Mouse (Mus musculus) R1 (cell line): ENCODE measurements around the gene Rnase2a.
"Not testable (repeated sequence)": the region's sequence is repeated elsewhere in the genome, so short reads cannot be mapped to it uniquely, and the experiment has no call there.

Experiments
- DNase-seq: peaks from one replicate; pipeline ENCODE4 v3.0.0-alpha.2; 2018; ENCODE audit warnings: low read depth, low spot score

Gene Rnase2a

DNA sequence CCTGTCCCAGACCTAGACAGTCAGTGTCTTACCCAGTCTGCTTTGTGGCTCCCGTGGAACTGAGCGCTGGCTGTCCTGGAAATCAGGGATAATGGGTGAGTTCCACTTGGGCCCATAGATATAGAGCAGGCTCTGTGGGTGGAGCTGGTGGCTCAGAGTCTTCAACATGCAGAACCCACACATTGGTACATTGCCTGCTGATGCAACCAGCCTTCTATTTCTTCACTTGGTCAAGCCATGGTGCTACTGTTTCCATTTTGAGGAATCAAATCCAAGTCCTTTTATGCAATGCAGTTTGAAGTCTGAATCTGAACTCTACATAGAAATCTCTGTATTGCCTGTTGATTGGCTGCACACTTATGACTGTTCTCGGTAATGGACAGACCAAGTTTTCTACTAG is at the start of gene Rnase2a:
Gene Rnase2a, minus strand, starts transcription at position 72 of the 400 bp plus-strand sequence.
- DNase-seq = no peak

DNA sequence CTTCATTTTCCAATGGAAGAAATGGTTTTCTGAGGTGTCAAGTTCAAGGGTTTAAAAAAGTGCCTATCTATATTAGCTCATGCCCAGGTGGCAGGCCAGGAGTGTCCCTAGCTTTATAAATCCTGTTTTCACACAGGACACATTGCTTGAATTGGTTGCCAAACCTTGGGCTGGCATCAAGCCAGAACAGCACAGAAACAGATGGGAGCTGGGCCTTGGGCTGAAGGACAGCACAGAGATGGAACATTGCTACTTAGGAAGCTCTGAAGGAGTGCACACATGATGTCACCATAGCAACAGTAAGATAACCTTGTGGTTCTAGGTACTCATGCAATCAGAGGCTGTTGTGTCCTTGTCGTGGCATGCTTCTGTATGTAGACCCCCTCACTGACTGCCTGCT is 35.6 kb upstream of the Rnase2a start:
- no peak for DNase-seq

DNA sequence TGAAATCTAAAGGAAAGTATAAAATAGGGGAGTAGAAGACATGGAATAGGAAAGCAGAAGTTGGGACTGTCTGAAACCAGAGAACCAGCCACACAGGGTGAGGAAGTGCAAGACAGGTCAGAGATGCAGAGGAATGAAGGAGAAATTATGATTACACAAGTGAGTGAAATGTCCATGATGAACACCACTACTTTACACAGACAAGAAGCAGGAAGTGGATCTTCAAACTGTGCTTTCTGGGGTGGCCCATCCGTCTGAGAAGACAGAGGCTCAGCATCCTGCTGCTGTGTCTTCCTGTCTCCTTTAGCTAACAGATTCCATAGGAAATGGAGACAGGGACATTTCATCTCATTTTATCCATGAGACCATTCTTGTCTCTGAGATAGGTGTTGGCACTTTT is 22.6 kb upstream of the Rnase2a start:
- DNase-seq = not testable (repeated sequence)

DNA sequence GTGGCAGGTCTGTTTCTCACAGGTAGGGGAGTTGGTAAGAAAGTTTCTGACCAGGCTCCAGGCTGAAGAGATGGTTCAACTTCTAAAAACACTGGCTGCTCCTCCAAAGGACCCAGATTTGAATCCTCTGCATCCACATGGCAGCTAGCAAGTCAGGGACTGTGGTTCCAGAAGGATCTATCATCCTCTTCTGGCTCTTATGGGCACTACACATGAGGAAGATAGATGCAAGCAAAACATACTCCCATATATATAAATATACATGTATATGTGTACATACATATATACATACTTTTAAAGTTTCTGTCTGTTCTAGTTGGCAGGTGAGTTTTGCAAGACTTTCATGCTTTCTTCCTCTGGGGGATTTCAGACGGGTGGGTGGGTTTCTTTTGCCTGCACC is 12.8 kb upstream of the Rnase2a start:
- DNase-seq = no peak

DNA sequence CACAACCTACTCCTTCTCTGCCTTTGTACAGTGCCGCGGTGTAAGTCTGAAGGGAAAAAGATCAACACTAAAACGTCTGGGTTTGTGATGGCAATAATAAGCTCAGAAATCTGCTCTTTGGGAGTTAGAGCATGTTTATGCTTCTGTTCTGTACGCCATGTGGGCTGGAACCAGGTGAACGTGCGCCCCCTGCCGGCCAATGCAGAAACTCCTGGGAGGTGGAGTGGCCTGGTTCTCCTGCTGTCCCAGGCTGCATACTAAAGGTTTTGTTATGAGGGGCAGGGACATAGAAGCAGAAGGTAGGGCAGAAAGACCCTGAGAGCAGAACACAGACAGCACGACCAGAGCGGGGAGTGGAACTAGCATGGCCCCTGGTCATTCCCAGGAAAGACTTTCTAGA is 10.2 kb upstream of the Rnase2a start:
- peak; percentile 64 for DNase-seq

DNA sequence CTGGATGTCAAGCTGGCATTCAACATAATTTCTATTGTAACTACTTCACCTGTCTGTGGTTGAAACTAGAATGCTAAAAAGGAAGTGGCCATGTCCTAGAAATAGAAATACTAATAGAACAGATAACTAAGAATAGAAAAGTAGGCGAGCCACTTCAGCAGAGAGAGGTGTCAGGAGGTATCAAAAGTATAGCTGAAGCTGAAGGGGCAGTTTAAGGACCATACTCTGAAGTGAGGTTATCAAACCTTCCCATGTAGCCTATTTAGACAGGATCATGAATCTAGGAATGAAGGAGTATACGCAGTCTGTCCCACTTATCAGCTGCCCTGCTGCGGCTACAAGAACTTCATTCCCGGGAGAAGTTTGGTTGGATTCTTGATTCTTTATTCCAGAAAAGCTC is 9.8 kb upstream of the Rnase2a start:
- DNase-seq = no peak

DNA sequence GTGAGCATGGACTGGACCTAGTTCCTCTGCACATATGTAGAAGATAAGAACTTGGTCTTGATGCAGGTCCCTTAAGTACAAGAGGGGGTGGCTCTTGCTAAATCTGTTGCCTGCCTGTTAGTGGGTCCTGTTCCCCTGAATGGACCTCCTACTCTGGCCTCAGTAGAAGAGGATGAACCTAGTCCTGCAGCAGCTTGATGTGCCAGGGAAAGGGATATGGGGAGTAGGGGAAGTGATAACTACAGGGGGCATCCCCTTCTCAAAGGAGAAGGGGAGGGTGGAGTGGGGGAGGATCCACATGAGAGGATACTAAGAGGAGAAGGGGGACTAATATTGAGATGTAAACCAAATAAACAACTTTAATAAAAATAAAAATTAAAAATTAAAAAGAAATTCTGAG is 6.5 kb upstream of the Rnase2a start:
- no peak for DNase-seq

DNA sequence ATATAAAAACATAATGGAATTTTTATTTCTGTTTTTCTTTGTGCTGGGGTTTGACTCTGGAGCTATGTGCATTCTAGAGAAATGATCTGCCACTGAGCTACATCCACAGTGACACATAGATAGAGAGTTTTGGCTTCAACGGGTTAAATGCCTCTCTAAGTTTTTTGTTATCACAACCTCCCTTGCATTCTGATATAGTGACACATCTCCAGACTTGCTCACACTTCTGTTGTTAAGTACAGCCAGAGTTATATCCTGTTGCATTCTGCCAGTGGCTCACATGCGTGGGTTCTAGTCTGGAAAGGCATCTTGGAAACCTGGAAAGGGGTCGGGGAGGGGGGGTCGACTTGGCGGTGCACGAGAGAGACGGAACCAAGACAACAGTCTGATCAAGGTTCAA is 3.8 kb upstream of the Rnase2a start:
- DNase-seq = no peak

DNA sequence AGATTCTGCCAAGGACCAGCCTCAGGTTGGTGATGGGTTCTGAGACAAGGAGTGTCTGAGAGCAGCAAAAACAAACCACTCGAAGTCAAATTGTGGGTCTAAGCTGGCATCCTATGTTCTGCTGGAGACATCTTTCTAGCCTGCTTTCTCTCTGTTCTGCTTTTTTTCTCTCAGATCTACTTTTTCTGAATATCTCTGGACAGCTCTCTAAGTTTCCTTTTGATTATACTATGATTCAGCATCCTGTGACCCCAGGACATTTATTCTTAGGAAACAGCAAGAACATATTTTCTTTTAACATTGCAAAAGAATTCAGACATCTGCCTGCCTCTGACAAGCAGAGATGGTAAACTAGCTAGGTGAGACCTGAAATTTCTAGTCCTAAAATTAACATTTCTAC is 2.3 kb downstream of the Rnase2a start:
- DNase-seq = no peak

DNA sequence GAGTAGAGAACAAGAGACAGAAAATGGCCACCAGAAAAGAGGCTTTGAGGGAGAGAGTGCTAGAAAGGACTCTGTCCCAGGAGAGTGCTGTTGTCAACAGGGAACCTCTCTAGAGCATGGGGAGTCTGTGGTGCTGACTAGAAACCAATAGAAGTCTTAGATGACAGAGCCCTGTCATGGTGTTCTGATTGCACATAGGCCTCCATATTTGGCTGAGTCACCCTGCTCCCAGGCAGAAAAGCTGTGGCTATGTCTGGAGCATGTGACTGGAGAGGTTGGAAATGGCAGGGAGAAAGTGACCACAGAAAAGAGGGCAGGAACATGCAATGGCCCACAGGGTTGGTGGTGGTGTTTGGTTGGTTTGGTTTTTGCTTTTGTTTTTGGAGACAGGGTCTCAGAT is 3.7 kb downstream of the Rnase2a start:
- DNase-seq = not testable (repeated sequence)

DNA sequence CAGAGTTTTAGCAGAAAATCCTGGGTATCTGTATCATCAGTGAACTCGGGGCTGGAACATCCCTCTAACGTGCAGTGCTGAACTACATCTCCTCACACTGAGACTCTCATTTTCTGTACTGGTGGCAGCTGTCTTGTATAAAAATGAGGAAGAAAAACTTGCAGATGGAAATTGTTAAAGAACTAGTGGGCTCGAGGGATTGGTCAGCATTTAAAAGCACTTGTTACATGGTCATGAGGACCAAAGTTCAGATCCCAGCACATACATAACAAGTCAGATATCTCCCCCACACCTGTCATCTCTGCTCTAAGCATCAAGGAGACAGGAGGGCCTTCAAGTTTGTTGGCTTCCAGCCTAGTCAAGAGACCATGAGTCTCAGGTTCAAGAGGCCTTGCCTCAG is 5.6 kb downstream of the Rnase2a start:
- no peak for DNase-seq

DNA sequence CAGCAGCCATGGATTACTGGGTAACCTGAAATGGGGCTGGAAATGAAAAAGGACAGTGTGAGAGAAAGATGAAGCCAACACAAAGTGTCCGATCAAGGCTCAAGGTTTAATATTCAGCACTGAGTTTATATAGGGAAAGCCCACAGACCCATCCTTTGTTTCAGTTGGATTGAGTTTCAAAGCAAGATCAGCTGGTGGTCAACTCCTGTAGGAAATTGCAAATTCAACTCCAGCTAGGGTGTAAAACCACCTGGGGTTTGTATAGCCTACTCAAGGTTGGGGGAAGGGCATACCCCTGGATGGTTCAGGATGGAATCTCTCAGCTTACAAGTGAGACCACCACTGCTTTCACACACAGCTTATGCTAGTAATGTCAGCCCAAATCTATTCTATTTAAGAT is 8.2 kb downstream of the Rnase2a start:
- peak; percentile 53 for DNase-seq

DNA sequence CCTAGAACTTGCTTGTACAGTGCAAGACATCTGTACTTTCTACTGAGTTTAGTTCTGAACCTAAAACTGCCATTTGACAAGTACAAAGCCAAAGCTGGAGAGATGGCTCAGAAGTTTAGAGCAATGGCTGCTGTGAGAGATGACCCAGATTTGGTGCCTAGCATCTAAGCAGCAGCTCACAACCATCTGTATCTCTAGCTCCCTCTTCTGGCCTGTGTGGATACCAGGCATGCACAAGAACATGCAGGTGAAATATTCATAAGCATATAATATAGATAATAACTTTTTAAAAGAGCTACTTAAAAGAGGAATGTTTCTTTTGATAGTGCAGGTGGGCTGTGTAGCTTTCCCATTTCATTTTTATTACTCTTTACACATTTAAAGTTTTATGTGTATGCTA is 15.0 kb downstream of the Rnase2a start:
- peak; percentile 43 for DNase-seq

DNA sequence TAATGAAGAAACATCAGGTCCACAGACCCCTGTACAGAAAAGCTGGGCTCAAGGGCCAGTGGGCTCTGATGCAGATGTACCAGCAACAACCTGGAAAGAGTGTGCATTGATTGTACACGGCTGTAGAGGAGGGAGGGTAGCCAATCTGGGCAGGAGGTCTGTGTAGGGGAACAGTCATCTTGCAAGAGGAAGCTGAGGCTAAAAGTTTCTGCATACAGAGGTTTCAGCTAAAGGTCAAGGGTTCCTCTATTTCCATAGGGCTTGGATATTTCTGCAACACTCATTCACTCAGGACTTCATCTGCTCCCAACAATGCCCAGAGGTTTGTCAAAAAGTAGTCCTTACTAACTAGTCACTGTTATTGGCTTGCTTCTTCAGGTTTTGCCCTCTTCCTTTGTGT is 18.4 kb downstream of the Rnase2a start:
- DNase-seq = not testable (repeated sequence)

DNA sequence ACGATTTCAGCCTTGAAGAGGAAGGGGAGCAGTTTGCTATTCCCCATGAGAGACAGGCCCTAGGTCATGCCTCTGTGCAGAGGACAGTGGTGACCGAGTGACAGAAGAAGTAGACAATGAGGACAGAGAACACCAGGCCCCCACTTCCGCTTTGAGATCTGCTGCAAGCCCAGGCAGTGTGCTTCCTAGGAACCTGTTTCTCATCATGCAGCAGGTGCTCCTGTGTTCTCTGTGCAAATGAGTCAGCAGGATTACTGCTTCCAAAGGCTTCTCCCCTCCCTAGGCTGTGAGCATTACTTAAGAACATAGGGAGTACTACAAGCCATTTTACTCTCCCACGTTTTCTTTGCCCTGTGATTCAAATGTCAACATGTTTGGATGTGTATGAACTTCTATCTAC is 26.3 kb downstream of the Rnase2a start:
- not testable (repeated sequence) for DNase-seq

DNA sequence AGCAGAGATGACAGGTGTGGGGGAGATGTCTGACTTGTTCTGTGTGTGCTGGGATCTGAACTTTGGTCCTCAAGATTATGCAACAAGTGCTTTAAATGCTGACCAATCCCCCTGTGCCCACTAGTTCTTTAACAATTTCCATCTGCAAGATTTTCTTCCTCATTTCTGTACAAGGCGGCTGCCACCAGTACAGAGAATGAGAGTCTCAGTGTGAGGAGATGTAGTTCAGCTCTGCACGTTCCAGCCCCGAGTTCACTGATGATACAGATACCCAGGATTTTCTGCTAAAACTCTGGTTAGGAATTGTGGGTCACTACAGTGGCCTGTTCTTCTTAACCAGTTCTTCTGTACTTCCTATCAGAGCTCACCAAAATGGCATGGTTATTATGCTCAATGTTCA is 35.8 kb downstream of the Rnase2a start:
- not testable (repeated sequence) for DNase-seq
